Mouse (Mus musculus): ENCODE data around the gene Sema5b. TPM values are rescaled to one million over a fixed set of nuclear protein-coding genes. Genes with fewer than 3 reads are reported as not detected.

Gene Sema5b
- polyA plus RNA-seq (2012; rRNA removed): 68.2 and 68.8 TPM in 2 replicates

GRCm38 (mm10) chr16:35541117-35541641 is at the start of gene Sema5b:
Gene Sema5b (plus strand): TSS chr16:35541145.
- peak; percentile 97 for DNase-seq (ENCODE audit: low read depth)
- TF ChIP-seq CTCF (IDR thresholded peaks at IDR 0.05; ENCODE audit: borderline replicate concordance, extremely low read depth, insufficient read depth, insufficient read length) (peak; percentile 64), POLR2A (IDR thresholded peaks at IDR 0.05; ENCODE audit: borderline replicate concordance, extremely low read depth, insufficient read depth, insufficient read length, poor library complexity, severe bottlenecking) (peak; percentile 73)

DNA sequence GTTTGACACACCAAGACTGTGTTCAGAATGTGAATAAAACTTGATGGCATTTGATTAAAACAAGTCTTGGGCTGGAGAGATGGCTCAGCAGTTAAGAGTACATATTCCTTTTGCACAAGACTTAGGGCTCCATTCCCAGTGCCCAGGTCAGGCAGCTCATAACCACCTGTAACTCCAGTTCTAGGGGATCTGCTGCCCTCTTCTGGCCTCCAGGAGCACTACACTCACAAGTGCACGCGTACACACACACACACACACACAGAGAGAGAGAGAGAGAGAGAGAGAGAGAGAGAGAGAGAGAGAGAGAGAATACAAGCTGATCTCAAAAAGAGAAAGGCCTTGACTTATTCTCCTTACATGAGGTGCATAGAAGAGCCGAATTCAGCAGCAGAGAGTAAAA is 40.6 kb upstream of the Sema5b start:
- no peak for TF ChIP-seq POLR2A (IDR thresholded peaks at IDR 0.05; ENCODE audit: borderline replicate concordance, extremely low read depth, insufficient read depth, insufficient read length, poor library complexity, severe bottlenecking)
- TF ChIP-seq CTCF (IDR thresholded peaks at IDR 0.05; ENCODE audit: borderline replicate concordance, extremely low read depth, insufficient read depth, insufficient read length): no peak
- no peak for DNase-seq (ENCODE audit: low read depth)

DNA sequence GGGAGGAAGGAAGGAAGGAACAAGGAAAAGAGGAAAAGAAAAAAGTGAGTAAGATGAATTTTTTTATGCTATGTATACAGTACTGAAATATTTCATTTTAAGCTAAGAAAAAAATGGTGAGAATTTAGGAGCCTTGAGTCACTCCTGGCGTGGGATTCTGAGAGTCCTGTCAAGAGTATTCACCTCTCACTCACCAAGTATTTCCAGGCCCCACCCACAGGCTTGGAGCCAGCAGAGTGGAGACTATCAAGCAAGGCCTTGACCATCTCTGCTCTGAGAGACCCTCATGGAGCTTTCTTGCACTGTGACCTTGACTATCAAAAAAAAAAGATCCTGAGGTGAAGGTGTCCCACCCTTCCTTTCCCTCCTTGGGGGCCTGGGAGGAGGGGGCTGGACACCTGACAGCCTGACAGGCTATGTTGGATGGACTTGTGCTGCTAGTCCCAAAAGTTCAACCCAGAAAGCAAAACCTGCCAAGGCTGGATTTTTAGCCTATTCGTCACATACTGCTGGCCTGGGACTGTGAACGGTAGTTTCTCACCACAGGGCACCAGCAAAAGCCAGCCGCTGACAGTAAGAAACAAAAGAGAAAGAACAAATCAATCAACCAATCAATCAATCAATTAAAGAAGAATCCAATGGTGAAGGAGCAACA is 39.7 kb upstream of the Sema5b start:
- no peak for DNase-seq (ENCODE audit: low read depth)
- TF ChIP-seq CTCF (IDR thresholded peaks at IDR 0.05; ENCODE audit: borderline replicate concordance, extremely low read depth, insufficient read depth, insufficient read length): no peak

- no peak for DNase-seq (ENCODE audit: low read depth)
- TF ChIP-seq POLR2A (IDR thresholded peaks at IDR 0.05; ENCODE audit: borderline replicate concordance, extremely low read depth, insufficient read depth, insufficient read length, poor library complexity, severe bottlenecking): no peak
- no peak for TF ChIP-seq CTCF (IDR thresholded peaks at IDR 0.05; ENCODE audit: borderline replicate concordance, extremely low read depth, insufficient read depth, insufficient read length)
Measured at GRCm38 (mm10) chr16:35502456-35502855, 38.5 kb upstream of the Sema5b start.

DNA sequence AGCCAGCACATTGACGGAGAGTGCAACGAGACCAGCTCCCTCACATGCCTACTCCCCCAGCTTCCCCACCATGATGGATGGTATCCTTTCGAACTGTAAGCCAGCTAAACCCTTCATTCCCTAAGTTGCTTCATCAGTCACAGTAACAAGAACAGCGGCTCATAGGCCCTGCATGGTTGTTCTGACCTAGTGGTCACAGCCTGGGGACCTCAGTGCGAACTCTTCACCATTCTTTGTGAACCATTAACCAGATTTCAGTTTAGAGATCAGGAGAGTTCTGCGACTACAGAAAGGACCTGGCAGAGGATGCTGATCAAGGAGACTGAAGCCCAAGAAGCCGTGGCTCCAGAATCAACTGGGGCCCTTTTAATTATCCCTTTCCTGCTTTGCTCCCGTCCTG is 36.7 kb upstream of the Sema5b start:
- TF ChIP-seq CTCF (IDR thresholded peaks at IDR 0.05; ENCODE audit: borderline replicate concordance, extremely low read depth, insufficient read depth, insufficient read length) (no peak), POLR2A (IDR thresholded peaks at IDR 0.05; ENCODE audit: borderline replicate concordance, extremely low read depth, insufficient read depth, insufficient read length, poor library complexity, severe bottlenecking) (no peak)
- DNase-seq (ENCODE audit: low read depth): no peak

DNA sequence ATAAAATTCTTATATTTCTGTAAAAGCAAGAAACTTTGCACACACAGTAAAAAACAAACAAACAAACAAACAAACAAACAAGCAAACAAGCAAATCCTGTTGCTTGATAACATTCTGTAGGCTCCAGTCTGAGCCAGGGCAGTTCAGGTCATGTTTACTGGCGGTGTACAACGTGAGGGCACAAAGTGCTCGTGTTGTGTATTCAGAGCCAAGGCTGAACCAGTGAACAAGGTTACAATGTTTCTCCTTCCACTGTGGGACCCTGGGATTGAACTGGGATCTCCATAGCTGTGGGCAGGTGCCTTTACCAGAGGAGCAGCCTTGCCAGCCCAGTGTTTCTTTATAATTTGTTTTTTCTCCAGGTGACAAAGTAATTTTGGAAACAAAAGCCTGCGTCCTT is 35.2 kb upstream of the Sema5b start:
- TF ChIP-seq CTCF (IDR thresholded peaks at IDR 0.05; ENCODE audit: borderline replicate concordance, extremely low read depth, insufficient read depth, insufficient read length) (no peak), POLR2A (IDR thresholded peaks at IDR 0.05; ENCODE audit: borderline replicate concordance, extremely low read depth, insufficient read depth, insufficient read length, poor library complexity, severe bottlenecking) (no peak)
- DNase-seq (ENCODE audit: low read depth): no peak

DNA sequence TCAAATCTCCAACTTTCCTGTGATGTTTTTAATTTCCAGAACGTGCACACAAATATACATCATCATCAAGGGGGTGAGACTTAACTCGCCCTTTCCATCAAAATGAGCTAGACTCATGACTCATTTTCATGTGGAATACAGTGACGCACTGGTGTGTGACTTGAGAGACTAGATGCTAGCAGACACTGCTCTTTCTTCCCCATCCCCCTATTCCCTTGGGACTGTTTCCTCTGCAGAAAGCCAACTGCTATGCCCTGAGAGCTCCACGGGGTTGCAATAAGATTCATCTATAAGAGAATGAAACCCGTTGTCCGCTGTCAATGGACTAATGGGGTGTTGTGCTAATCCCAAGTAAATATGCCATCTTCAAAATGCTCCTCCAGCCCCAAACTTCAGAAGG is 32.4 kb upstream of the Sema5b start:
- DNase-seq (ENCODE audit: low read depth): no peak
- TF ChIP-seq POLR2A (IDR thresholded peaks at IDR 0.05; ENCODE audit: borderline replicate concordance, extremely low read depth, insufficient read depth, insufficient read length, poor library complexity, severe bottlenecking) (no peak), CTCF (IDR thresholded peaks at IDR 0.05; ENCODE audit: borderline replicate concordance, extremely low read depth, insufficient read depth, insufficient read length) (no peak)

DNA sequence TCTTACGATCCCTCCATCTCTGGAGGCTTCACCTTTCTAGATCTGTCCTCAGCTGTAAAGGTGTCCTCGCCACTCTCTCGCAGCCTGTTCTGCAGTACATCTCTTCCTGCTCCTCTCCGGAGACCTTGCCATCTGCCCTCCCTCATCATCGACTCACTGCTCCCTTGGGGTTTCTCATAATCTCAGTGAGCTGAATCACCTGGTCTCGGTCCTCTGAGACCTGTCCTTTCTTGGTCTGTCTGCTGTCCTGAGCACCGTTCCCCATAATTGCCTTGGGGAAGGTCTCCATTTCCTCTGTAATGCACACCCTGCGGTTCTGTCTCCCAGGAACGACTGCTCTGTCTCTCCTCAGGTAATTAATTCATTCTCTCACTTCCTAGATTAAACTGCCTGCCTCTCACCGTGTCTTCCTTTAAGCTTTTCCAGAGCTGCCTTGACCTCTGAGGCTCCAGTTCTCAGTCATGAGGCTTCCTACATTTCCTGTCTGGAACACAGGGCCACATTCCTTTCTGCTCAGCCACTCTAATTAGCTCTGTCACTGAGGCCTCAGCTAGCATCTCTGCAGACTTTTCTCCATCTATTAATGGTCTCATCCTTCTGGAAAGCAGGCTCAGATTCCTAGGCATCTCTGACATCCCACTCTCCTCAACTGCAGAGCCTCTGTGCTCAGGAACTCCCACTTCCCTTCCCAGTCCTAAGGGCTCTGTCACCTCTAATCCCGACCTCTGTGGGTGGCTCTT is 31.4 kb upstream of the Sema5b start:
- no peak for TF ChIP-seq CTCF (IDR thresholded peaks at IDR 0.05; ENCODE audit: borderline replicate concordance, extremely low read depth, insufficient read depth, insufficient read length)
- no peak for TF ChIP-seq POLR2A (IDR thresholded peaks at IDR 0.05; ENCODE audit: borderline replicate concordance, extremely low read depth, insufficient read depth, insufficient read length, poor library complexity, severe bottlenecking)
- DNase-seq (ENCODE audit: low read depth): no peak

GRCm38 (mm10) chr16:35515977-35516612 is 24.9 kb upstream of the Sema5b start:
- no peak for TF ChIP-seq POLR2A (IDR thresholded peaks at IDR 0.05; ENCODE audit: borderline replicate concordance, extremely low read depth, insufficient read depth, insufficient read length, poor library complexity, severe bottlenecking)
- DNase-seq (ENCODE audit: low read depth): no peak

DNA sequence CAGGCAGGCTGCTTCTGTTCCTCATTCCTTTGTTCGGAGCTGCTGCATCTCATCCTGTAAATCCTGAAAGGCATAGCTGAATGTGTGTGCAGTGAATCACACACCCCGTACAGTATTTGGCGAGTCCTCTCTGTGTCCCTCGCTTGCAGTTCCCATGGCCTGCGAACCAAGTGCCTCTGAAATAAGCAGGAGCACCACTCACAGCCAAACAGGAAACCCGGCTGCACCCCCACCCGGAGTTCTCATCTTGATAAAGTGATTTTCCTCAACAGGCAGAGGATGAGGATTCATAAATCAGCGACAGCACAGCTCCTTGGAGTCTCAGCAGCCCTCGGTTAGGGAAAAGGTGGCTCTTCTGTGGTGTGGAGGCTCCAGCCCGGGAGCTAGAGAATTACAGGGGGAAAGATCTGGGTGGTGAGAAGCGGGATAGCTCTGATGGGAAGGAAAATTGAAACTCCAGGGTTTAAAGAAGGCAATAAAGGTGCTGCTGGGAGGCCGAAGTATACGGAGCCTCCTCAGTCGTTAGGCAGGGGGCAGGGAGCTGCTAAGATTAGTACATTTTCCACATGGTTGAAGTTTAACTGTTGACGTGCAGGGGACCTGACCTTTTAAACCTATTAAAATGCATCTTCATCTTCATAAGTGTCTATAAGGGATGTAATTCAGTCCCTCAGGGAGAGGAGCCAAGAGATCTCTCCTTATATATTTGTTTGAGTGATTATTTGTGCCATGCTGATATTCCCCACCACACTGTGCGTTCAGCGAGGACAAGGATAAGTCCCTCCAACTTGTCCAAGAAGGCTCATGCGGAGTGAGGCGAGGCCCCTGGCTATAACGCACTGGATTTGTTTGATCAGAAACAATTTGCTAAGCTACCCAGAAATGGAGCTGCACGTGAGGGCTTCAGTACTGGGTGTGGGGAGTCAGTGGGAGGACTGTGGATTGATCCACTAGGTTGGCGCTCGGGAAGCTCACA is 22.7 kb upstream of the Sema5b start:
- DNase-seq (ENCODE audit: low read depth): no peak
- no peak for TF ChIP-seq CTCF (IDR thresholded peaks at IDR 0.05; ENCODE audit: borderline replicate concordance, extremely low read depth, insufficient read depth, insufficient read length)

GRCm38 (mm10) chr16:35519245-35519644 is 21.7 kb upstream of the Sema5b start:
- TF ChIP-seq POLR2A (IDR thresholded peaks at IDR 0.05; ENCODE audit: borderline replicate concordance, extremely low read depth, insufficient read depth, insufficient read length, poor library complexity, severe bottlenecking) (no peak), CTCF (IDR thresholded peaks at IDR 0.05; ENCODE audit: borderline replicate concordance, extremely low read depth, insufficient read depth, insufficient read length) (no peak)
- DNase-seq (ENCODE audit: low read depth): no peak
